Mouse (Mus musculus) heart, postnatal 0 days (tissue): Measurements from ENCODE around the gene Tor2a.

ENCODE experiments used
- CTCF ChIP-seq: IDR thresholded peaks from 2 replicates; pipeline ENCODE4 v1.5.1; 2016; ENCODE audit warnings: antibody characterized with exemption, control low read depth, low read depth
- EP300 ChIP-seq: IDR thresholded peaks from 2 replicates; pipeline ENCODE4 v1.6.1; 2016; ENCODE audit warnings: antibody characterized with exemption, low read depth

DNA sequence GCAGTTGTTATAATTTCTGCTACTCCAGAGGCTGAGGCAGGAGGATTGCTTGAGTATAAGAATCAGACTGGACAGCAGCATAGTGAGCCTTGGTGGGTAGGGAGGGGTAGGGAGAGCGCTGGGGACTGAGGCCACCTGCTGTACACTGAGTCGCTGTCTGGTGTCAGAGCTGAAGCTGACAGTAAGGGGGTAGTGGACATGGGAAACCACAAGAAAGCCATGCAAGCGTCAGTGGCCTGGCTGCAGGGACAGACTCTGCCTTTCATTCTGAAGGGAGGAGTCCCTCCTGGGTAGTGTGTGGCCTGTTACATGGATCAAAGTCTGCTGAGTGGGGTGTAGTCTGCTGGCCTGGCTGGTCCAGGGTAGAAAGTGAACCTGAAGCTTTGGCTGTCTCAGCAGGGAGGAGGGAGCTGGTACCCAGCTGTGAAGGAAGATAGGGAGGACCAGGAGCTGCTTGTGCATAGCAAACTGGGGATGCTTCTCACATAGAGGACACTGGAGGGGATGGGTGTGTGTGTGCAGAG lies 20.7 kb upstream of the Tor2a start:
- no peak for TF ChIP-seq CTCF
- no peak for TF ChIP-seq EP300
